Mouse (Mus musculus) retina, adult 2 months (tissue): ENCODE measurements around the gene Nktr.

Source experiments
- DNase-seq: peaks from one replicate; pipeline ENCODE4 v3.0.0-alpha.2; 2012; ENCODE audit warnings: low read depth, low spot score

Gene Nktr

DNA sequence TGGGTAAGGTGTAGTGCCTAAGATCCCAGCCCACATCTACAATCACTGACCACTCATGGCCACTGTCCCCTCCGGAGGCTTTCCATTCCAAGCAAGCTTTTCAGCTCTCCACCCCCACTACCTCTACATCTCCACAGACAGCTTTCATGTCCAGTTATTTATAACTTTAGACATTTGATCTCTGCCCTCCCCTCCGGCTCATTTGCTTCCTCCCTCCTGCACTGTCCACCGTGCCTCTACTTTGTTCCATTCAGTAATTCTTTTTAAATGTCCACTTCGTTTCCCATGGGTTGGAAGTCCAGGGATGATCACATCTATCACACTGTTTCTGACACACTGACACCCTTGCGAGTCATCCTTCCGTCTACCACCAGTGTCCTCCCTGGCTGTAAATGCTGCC is 11.2 kb upstream of the Nktr start:
- no peak for DNase-seq

DNA sequence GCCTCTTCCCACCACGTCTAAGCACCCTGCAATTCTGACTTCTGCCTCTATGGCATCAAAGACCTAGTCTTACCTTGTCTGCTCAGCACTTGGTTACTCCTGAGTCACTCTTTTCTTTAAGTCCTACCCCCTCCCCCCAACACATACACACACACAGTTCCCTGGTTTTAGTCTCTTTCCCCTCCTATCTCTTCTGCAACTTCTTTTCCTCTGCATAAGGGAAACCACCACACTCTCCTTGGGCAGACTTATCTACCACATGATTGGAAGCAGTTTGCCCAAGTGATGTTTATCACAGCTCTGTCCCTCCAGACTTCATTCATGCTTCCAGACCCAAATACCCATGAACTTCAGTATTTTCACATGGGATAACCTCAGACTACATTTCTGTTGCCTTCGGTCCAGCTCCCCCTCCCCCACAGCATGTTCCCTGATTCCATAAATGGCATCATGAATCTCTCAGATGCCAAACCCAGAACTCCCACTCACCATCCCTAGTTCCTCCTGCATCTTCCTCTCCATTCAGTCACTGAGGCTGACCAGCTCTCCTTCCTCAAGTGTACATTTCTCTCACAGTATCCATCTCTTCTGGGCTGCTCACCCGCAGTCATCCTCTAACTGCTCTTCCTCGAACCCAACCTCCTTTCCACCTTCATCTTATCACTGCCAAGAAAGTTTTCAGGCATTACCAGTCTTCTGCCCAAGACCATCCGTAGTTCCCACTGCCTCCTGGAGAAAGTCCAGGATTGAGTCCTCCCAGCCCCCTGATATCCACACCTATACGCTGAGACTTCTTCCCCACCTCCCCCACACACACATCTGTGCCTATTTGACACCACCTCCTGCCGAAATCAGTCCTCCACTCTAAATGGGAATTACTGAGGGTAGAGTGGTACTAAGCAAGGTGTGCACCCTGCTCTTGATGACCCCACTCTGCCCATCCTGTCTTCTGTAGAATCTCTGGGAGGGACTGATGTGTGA is 10.2 kb upstream of the Nktr start:
- DNase-seq = no peak

DNA sequence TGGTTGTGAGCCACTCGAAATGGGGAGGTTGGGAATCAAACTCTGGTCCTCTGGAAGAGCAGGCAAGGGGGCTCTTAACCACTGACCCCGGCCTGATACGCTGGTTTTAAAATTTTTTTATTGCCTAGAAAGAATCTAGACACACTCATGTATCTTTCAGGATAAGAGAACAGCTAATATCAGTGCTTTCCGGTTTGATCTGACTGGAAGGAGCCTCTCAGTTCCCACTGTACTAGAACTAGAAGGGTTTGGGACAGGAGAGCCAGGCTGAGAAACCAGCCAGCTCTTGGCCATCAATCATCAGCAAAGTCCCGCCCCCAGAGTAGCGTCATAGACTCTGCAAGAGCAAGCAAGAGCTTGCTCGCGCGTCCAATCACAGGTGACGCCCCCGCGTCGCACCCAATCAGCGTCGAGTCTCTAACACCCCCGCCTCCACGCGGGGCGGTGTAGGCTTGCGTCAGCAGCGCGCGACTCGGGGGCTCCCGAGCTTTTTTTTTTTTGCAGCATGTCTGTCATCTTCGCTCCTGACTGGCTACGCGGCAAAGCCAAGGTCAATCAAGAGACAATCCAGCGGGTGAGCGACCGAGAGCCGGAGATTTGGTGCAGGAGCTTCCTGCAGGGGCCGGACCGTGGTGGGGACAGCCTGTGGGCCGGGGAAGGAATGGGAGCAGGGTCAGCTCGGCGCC is 8.9 kb upstream of the Nktr start, which contains the start of gene Ss18l2:
Gene Ss18l2, plus strand, starts transcription at position 432 of the 686 bp plus-strand sequence.
- DNase-seq = peak; percentile 97

- DNase-seq = no peak
Measured at GRCm38 (mm10) chr9:121710584-121710975, 8.4 kb upstream of the Nktr start.

DNA sequence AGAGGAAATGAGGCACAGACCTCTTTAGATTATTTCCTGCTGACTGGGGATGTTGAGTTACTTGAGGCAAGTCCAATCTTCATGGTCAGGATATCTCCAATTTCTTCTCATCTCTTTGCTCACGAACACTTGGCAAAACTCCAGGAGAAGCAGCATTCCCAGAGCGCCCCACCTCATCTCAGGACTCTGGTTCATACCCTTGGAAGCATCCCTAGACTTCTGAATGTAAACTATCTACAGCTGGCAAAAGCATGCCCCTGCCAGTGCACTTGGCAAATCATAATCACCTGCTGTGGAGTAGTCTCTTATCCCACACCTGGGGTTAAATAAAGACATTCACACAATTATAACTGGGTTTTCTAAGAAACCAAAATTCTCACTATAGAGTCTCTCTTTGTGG is 1.9 kb upstream of the Nktr start:
- DNase-seq = no peak

- no peak for DNase-seq
Measured at GRCm38 (mm10) chr9:121718070-121718705, 781 bp upstream of the Nktr start.

DNA sequence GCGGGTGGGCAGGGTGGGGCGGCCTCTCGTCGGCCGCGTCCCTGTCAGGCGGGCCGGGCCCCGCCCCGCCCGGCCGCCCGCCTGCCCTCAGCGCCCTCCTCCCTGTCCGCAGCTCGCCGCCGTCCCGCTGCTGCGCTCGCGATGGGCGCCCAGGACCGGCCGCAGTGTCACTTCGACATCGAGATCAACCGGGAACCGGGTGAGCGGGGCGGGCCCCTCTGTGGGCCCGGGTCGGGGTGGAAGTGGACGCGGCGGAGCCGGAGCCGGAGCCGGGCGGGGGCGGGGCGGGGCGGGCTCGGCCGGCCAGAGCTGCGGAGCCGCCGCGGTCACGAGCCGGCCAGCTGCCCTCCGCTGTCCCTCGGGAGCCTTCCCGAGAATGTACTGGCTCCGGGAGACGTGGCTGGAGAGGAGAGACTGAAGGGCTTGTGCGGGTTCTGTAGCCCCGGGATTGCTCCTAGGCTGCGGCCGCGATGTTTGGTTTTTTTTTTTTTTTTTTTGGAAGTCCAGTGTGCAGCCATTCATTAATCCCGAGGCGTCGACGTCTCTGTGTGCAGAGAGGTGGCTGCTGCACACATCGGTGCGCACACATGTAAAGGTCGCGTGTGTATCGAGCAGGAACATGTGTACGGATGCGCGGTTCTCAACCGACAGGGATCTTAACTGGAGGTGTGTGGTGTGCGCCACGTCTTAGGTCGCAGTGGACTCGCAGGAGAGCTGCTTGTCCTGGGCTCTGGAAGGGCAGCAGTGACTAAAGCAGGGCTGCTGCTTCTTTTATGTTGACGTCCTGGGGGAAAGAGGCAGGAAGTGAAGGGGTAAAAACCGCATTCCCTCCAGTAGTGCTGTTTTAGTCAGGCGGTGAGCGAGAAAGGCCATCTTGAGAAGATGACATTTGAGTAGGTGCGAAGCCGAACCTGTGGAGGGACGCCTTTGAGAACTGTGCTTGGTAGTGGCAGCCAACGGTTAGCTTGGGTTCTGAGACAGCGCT is 670 bp downstream of the Nktr start:
- DNase-seq = no peak

GRCm38 (mm10) chr9:121740490-121740889 is 21.5 kb downstream of the Nktr start:
- DNase-seq = no peak

GRCm38 (mm10) chr9:121741168-121741567 is 22.2 kb downstream of the Nktr start:
- no peak for DNase-seq

- DNase-seq = no peak
Measured at GRCm38 (mm10) chr9:121744051-121744450, 25.1 kb downstream of the Nktr start.

GRCm38 (mm10) chr9:121752774-121753173 is 33.8 kb downstream of the Nktr start:
- no peak for DNase-seq

DNA sequence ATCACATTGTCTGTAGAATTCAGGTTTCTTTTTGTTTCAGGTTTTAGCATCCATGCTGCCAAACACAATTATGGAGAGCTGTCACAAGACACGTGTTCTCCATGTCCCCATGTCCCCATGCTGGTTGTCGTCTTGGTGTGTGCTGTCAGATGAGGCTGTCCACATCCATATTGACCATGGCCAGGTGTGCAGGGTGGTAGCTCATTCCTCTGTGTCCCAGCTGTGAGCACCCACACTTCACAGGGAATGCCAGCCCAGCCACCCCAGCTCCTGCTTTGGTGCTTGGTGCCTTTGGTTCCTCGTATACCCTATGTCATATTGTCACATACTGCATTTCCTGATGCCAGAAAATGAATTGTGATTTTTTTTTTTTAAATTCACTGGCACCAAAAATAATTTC is 35.7 kb downstream of the Nktr start:
- DNase-seq = no peak

- no peak for DNase-seq
Measured at GRCm38 (mm10) chr9:121756785-121757184, 37.8 kb downstream of the Nktr start.

DNA sequence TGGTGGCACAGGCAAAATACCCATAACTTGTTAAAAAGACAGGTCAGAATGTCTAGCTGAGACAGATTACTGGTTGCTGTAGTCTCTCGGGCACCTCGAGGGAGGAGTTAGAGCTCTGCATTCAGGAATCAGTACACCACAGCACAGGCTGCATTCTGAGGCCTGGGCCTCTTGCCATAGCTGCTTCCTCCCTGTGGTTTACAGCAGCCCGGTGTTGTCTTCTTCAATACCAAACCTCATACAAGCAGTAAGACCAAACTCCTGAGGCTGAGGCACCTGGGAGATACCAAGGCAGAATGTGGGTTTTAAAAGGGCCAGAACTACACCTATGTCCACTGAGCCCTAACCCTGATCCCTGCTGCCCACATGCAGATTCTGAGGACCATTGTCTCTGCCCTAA is 38.5 kb downstream of the Nktr start:
- no peak for DNase-seq

- DNase-seq = no peak
Measured at GRCm38 (mm10) chr9:121757835-121758814, 39.2 kb downstream of the Nktr start.

GRCm38 (mm10) chr9:121759091-121760081 is 40.4 kb downstream of the Nktr start, which contains the start of gene Zfp651:
Gene Zfp651 (plus strand): TSS chr9:121759330.
- DNase-seq = peak; percentile 42

- DNase-seq = no peak
Measured at GRCm38 (mm10) chr9:121760271-121761090, 41.5 kb downstream of the Nktr start.
